Mouse (Mus musculus): Measurements from ENCODE around the gene Fbxw9. TPM values are rescaled to one million over a fixed set of nuclear protein-coding genes. Genes with fewer than 3 reads are reported as not detected.
A peak's percentile ranks its signal among the peaks of the same experiment; 100 is the strongest.

Gene Fbxw9
- total and polyA plus RNA-seq, 3 experiments, result 10.6 to 13.9 TPM; not detected in 1

- H3K9me3 ChIP-seq (replicated peaks; ENCODE audit: insufficient read depth, low read length), result no peaks in the 10 kb centered on the region
- H3K27ac ChIP-seq (ENCODE audit: control insufficient read depth, low read depth, low read length), result peak overlapping the region; percentile 71
- H3K9ac ChIP-seq (ENCODE audit: control insufficient read depth, low read depth, low read length, poor library complexity, severe bottlenecking), result peak overlapping the region; percentile 89
- peaks cover 2 to 16% of the 10 kb centered on the region in 2 experiments for H3K36me3 ChIP-seq (ENCODE audit: control insufficient read depth in 1 of 2, insufficient read depth in 2 of 2, low read length in 2 of 2)
- peaks cover 8 to 26% of the 10 kb centered on the region in 2 experiments for H3K4me1 ChIP-seq (ENCODE audit: control insufficient read depth in 1 of 2, insufficient read depth in 2 of 2, low read length in 2 of 2)
- no peak for TF ChIP-seq POLR2AphosphoS5 (IDR thresholded peaks at IDR 0.05; ENCODE audit: borderline replicate concordance, low read depth, low read length)
- no peak for TF ChIP-seq NRF1 (IDR thresholded peaks at IDR 0.05; ENCODE audit: insufficient read depth, low read depth, low read length, poor library complexity, severe bottlenecking)
- no peak for TF ChIP-seq ETS1 (IDR thresholded peaks at IDR 0.05; ENCODE audit: low read depth, low read length)
- peak in 1 of 2 experiments; percentile 43; a peak in 1 of 4 replicates for TF ChIP-seq POLR2A (IDR thresholded peaks at IDR 0.05; ENCODE audit: control insufficient read depth in 1 of 2, insufficient read depth in 1 of 2, low read depth in 1 of 2, low read length in 2 of 2, poor library complexity in 1 of 2)
- DNase-seq (ENCODE audit: low read depth, low spot score), result no peak
- H3K4me3 ChIP-seq (ENCODE audit: control insufficient read depth in 1 of 2, insufficient read depth in 1 of 2, low read depth in 2 of 2, low read length in 2 of 2), result peak overlapping the region; percentile 85 to 91
- H3K27me3 ChIP-seq (ENCODE audit: control insufficient read depth in 1 of 2, insufficient read depth in 2 of 2, low read length in 2 of 2), result no peaks in the 10 kb centered on the region
- peaks cover 10% of the 10 kb centered on the region for H3K79me2 ChIP-seq (ENCODE audit: control insufficient read depth, insufficient read depth, low read length, poor library complexity)
These were observed 20.3 kb downstream of the Fbxw9 start for GRCm38 (mm10) chr8:85080214-85080531.

DNA sequence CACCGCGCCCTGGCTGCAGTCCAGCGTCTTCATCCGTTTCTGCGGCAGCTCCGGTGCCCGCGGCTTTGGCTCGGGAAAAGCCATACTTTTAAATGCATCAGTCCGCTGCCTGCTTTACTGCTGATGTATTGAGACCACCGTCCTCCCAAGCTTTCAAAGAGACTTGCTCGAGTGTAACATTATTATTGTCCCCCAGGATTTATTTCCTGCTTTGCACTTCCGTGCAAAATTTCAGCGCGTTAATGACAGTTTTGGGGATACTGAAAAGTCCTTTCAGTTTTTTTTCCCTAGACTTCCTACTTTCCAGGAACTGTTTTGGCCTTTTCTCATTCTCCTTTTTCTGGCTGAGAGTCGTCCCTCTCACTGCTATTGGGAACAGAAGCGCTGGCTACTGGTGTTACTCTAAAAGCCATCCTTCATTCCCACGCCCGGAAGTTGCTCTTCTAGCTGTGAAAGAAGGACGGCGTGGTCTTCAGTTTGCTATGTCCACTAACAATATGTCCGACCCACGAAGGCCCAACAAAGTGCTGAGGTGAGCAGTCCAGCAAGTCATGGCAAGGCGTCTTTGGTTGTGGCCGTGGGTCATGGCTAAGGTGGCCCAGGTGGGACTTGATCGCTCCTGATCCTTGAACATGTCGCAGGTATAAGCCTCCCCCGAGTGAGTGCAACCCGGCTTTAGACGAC, 20.8 kb downstream of the Fbxw9 start, which contains the start of gene Wdr83os:
Gene Wdr83os, plus strand, starts transcription at position 209 of the 684 bp plus-strand sequence.
- peak; percentile 91 for DNase-seq (ENCODE audit: low read depth, low spot score)
- peaks cover 2 to 19% of the 10 kb centered on the region in 2 experiments for H3K36me3 ChIP-seq (ENCODE audit: control insufficient read depth in 1 of 2, insufficient read depth in 2 of 2, low read length in 2 of 2)
- peak within 1 kb of the TSS; percentile 85 to 91 for H3K4me3 ChIP-seq (ENCODE audit: control insufficient read depth in 1 of 2, insufficient read depth in 1 of 2, low read depth in 2 of 2, low read length in 2 of 2)
- H3K27ac ChIP-seq (ENCODE audit: control insufficient read depth, low read depth, low read length), result peak within 1 kb of the TSS; percentile 97
- peak within 1 kb of the TSS; percentile 89 for H3K9ac ChIP-seq (ENCODE audit: control insufficient read depth, low read depth, low read length, poor library complexity, severe bottlenecking)
- no peaks in the 10 kb centered on the region for H3K9me3 ChIP-seq (replicated peaks; ENCODE audit: insufficient read depth, low read length)
- peaks cover 8 to 30% of the 10 kb centered on the region in 2 experiments for H3K4me1 ChIP-seq (ENCODE audit: control insufficient read depth in 1 of 2, insufficient read depth in 2 of 2, low read length in 2 of 2)
- peaks cover 10% of the 10 kb centered on the region for H3K79me2 ChIP-seq (ENCODE audit: control insufficient read depth, insufficient read depth, low read length, poor library complexity)
- no peaks in the 10 kb centered on the region for H3K27me3 ChIP-seq (ENCODE audit: control insufficient read depth in 1 of 2, insufficient read depth in 2 of 2, low read length in 2 of 2)
- TF ChIP-seq RCOR1 (IDR thresholded peaks at IDR 0.05; ENCODE audit: low read depth, low read length), result no peak
- peak; percentile 77 for TF ChIP-seq MYC (IDR thresholded peaks at IDR 0.05; ENCODE audit: low read depth, low read length)
- TF ChIP-seq POLR2AphosphoS2 (IDR thresholded peaks at IDR 0.05; ENCODE audit: low read length), result 0 out of 2 replicates have a peak, but pooled peaks have one; percentile 80
- no peak for TF ChIP-seq ZMIZ1 (IDR thresholded peaks at IDR 0.05; ENCODE audit: low read depth, low read length)
- peak; percentile 94 for TF ChIP-seq MXI1 (IDR thresholded peaks at IDR 0.05; ENCODE audit: low read depth, low read length)
- peak; percentile 69 for TF ChIP-seq TBP (IDR thresholded peaks at IDR 0.05; ENCODE audit: low read depth, low read length)
- peak; percentile 63; the same call in 1 of the 2 replicates for TF ChIP-seq ELF1 (IDR thresholded peaks at IDR 0.05; ENCODE audit: low read depth, low read length)
- no peak for TF ChIP-seq MEF2A (IDR thresholded peaks at IDR 0.05; ENCODE audit: extremely low read depth, insufficient replicate concordance, low read depth, low read length, poor library complexity, severe bottlenecking)
- no peak for TF ChIP-seq ZC3H11A (IDR thresholded peaks at IDR 0.05; ENCODE audit: low read depth, low read length)
- 0 out of 2 replicates have a peak, but pooled peaks have one; percentile 35 for TF ChIP-seq E2F4 (IDR thresholded peaks at IDR 0.05; ENCODE audit: borderline replicate concordance, low read depth, low read length)
- peak; percentile 2; the same call in 1 of the 2 replicates for TF ChIP-seq SMC3 (IDR thresholded peaks at IDR 0.05; ENCODE audit: low read depth, low read length)
- peak; percentile 85 for TF ChIP-seq HCFC1 (IDR thresholded peaks at IDR 0.05; ENCODE audit: low read depth, low read length)
- TF ChIP-seq MAZ (IDR thresholded peaks at IDR 0.05; ENCODE audit: low read depth, low read length), result 0 out of 2 replicates have a peak, but pooled peaks have one; percentile 19
- peak; percentile 84 for TF ChIP-seq SIN3A (IDR thresholded peaks at IDR 0.05; ENCODE audit: low read length)
- peak; percentile 42; the same call in 1 of the 2 replicates for TF ChIP-seq ETS1 (IDR thresholded peaks at IDR 0.05; ENCODE audit: low read depth, low read length)
